Mouse (Mus musculus): ENCODE data around the gene Capn3. TPM values are rescaled to one million over a fixed set of nuclear protein-coding genes. Genes with fewer than 3 reads are reported as not detected.

The Capn3 gene
- total RNA-seq, 2 experiments from 2014 or later = 2.5 to 2.9 TPM

DNA sequence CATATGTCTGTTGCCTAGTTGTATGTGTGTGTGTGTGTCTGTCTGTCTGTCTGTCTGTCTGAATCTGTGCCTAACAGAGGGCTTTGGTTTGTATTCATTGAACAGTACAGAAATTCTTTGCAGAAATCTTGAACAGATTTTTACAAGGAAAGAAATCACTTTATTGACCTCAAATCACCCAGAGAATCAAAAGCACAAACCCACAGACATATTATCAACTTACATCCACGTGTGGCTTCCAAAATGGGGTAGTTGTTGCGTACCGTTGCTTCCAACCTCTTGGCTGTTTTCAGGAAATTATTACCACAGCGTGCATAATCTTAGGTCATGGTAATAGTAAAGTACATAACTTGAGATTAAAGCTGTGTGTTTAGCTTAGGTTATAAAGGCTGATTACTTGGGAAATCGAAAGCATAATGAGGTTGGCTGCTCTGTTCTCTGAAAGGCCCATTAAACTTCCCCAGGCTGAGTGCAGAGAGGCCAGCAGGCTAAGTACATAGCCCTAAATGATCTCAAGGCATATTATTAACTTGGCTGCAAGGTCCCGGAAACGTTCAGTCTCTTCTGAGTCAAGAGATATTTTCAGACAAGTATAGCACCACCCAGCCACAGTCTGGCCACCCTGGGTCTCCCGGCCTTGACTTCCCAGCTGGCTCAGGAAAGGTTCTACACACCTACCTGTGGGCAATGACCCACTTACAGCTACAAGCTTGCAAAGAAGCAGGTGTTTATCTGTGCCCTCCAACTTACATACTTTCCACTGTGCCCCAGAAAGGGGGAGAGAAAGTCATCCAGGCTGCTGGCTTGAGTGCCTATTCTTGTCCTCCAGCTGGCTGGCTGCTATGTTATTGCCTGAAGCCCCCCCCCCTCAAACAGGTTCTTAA is 26.9 kb downstream of the Capn3 start:
- DNase-seq = peak; percentile 18

GRCm38 (mm10) chr2:120484241-120484640 is 28.4 kb downstream of the Capn3 start:
- no peak for DNase-seq

DNA sequence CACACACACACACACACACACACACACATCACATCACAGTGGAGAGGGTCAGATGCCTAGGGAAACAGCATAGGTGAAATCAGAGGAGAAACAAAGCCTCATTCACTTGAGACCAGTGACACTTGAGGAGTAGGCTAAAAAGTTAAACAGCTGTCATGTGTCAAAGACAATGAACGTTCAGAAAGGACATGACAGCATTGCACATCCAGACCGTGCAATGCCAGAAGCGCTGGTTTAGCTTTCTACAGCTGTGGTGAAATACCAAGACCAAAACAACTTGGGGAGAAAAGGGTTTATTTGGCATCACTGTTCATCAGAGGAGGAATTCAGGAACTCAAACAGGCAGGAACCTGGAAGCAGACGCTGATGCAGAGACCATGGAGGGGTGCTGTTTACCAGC is 37.4 kb downstream of the Capn3 start:
- no peak for DNase-seq

DNA sequence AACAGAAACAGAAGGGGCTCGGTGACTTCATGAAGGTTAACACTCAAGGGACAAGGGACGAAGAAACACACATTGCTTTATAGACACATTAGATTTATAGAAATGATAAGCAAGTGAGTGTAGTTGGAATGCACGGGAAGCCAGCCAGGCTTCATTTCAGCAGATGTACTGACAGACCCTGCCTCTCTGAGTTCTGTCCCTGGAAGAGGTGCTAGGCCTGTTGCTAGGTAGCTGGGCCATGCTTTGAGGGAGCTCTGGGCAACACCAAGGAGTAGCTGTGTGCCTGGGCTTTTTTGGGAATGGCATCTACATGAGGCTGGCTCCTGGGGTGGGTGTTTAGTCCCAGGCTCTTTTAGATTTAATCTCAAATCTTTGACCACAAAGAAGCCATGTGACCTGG is 40.7 kb downstream of the Capn3 start:
- DNase-seq = no peak

GRCm38 (mm10) chr2:120499971-120500471 is 44.2 kb downstream of the Capn3 start:
- no peak for DNase-seq

- no peak for DNase-seq
Observed at GRCm38 (mm10) chr2:120501136-120501918, 45.5 kb downstream of the Capn3 start.

GRCm38 (mm10) chr2:120501931-120502604 is 46.2 kb downstream of the Capn3 start:
- no peak for DNase-seq

DNA sequence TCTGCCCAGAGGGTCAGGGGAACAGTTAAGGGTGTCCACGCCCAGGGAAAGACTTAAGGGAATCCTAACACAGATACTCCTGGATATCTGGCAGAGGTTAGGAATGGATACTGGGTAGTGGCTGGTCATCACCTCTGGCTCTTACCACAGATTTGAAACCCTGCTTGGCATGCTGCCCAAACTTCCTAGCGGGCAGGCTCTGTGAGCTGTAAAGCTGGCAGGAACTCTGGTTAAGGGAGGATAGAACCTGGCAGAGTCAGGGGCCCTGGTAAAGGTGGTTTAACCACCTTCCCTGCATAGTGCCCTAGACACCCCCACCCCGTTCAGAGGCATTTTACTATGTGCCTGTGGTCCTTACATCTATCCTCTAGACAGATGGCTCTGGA is 46.8 kb downstream of the Capn3 start:
- DNase-seq = peak; percentile 72

- DNase-seq = no peak
Observed at GRCm38 (mm10) chr2:120503094-120503493, 47.3 kb downstream of the Capn3 start.

- no peak for DNase-seq
Observed at GRCm38 (mm10) chr2:120503992-120504391, 48.2 kb downstream of the Capn3 start.

DNA sequence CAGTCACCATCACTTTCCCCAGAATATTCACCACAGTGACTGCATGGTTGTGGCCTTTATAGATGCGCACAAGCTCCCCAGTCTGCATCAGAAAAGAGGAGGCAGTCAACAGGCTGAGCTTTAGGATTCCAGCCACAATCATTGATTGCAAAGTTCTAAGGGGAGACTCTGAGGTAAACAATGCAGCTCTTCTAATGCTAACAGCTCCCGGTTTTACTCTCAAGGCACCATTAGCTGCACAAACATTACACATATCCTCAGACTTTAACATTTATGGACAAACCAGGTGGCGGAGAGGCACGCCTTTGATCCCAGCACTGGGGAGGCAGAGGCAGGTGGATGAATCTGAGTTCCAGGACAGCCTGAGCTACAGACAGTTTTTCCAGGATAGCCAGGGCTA is 58.4 kb downstream of the Capn3 start:
- DNase-seq = no peak

GRCm38 (mm10) chr2:120518547-120519210 is 62.9 kb downstream of the Capn3 start:
- no peak for DNase-seq

- DNase-seq = no peak
Observed at GRCm38 (mm10) chr2:120526771-120527170, 71.0 kb downstream of the Capn3 start.

- DNase-seq = no peak
Observed at GRCm38 (mm10) chr2:120529531-120529930, 73.7 kb downstream of the Capn3 start.

DNA sequence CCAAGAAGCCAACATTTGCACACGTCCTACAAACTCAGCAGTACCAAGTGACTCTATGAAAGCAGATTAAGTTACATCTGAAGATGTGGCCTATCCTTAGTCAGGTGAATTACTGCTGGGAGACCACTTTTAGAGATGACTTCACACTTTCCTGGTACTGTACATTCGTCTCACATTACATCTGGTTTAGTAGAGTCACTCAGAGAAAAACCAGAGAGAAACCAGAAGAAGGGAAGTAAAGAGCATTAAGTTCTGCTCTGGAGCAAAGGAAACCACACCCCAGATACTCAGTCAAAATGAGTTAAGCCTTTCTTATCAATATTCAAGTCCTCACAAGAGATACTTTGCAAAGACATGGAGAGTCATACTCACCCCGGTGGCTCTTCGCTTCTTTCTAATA is 75.4 kb downstream of the Capn3 start:
- DNase-seq = no peak

DNA sequence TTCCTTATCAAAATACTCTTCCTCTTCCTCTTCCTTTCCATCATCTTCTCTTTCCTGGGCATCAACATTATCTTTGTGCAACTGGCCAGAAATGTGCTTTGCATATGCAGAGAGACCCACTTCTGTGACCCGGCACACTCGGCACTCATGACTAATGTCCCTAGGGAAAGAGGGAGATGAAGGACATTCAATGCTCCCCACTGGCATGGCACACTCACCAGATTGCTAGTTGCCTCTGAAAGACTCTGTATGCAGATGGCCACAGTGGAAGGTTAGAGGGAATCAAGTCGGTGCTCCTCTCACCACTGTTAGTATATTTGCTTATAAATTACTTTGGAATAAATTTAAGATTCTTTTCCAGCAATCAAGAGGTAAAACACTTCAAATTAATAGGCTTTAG is 83.5 kb downstream of the Capn3 start:
- DNase-seq = peak; percentile 23

DNA sequence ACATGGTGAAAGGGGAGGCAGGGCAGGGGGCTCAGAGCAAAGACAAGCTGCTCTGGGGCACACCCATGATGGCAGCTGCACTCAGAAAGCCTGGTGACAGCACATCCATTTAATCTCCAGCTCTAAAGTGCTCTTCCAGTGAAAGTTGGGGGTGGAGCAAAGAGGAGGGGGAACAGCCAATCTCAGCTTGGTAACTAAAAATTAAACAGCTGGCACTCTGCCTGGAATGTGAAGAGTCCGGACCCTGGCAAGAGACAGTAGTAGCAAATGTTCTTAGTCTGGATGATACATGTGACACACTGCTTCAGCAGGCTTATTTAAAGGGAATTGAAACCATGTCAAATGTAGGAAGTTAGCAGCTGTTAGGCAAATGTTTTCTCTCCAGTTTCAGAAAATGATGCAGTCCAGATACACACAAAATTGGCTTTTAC is 84.0 kb downstream of the Capn3 start:
- DNase-seq = peak; percentile 88

DNA sequence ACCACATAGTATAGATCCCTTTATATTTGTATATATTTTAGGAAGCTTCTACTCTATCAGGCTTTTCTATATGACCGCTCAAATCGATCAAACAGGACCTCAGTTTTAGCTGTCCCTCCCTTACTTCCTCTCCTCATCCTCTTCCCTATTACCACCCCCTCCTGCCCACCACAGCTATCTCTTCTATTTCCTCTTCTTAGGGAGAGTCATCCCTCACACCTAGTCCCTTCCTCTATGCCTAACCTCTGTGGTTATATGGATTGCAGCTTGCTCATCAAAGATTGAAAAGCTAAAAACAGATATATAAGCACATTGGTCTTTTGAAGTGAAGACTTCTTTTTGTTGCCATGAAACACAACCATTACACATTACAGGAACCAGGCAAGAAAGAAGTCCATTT is 88.9 kb downstream of the Capn3 start:
- no peak for DNase-seq
